9 mouse cellular contexts compared by ENCODE assay signal in genomic region chr7:139086195-139087158, GRCm38 (mm10). TPM values are rescaled to one million over a fixed set of nuclear protein-coding genes. Genes with fewer than 3 reads are reported as not detected.
DNase-seq lines count a peak whose midpoint lies in the region; ATAC-seq lines count a peak whose summit lies in the region.
"Had no signal": no experiment of that assay in that cellular context is flagged by ENCODE, and none has a peak within 500 bp of the region (broad histone marks: within the 10 kb centered on the region; RNA-seq: fewer than 3 reads in every experiment).

No protein-coding gene starts in this region.

- no peaks in the 10 kb centered on the region for H3K27me3 ChIP-seq in hindbrain, embryonic 13.5 days
- peaks cover 42% of the 10 kb centered on the region for H3K27me3 ChIP-seq in midbrain, embryonic 10.5 days (ENCODE audit: low read depth, poor library complexity, severe bottlenecking)

- DNase-seq in cerebellum, postnatal 36 days = peak; percentile 64
- DNase-seq in cerebellum, adult 8-10 months = no peak
- peak; percentile 5 for DNase-seq in urinary bladder, postnatal 25 days (ENCODE audit: low spot score)
- no peak for DNase-seq in urinary bladder, postnatal 36 days (ENCODE audit: low spot score in 2 of 2)
- DNase-seq in midbrain, embryonic 10.5 days (ENCODE audit: low spot score) = peak; percentile 73
- no peak for DNase-seq in spleen, postnatal 14 days (ENCODE audit: low spot score in 2 of 2)
- no peak for DNase-seq in layer of hippocampus, postnatal 25 days (ENCODE audit: extremely low spot score in 1 of 2, low spot score in 1 of 2)

- 2% methylated on average over 53 of the region's 61 CpGs for WGBS in hindbrain, embryonic 13.5 days
- 2% methylated on average over 61 of the region's 61 CpGs for WGBS in midbrain, embryonic 10.5 days

- peak overlapping the region; percentile 99 for H3K9ac ChIP-seq in hindbrain, embryonic 13.5 days

- peaks cover 28% of the 10 kb centered on the region for H3K36me3 ChIP-seq in hindbrain, embryonic 13.5 days
- H3K36me3 ChIP-seq in midbrain, embryonic 10.5 days = peaks cover 38% of the 10 kb centered on the region

- peak overlapping the region; percentile 81 for H3K4me2 ChIP-seq in hindbrain, embryonic 13.5 days

- H3K9me3 ChIP-seq in hindbrain, embryonic 13.5 days = no peaks in the 10 kb centered on the region
- no peaks in the 10 kb centered on the region for H3K9me3 ChIP-seq in midbrain, embryonic 10.5 days (replicated peaks)

- H3K4me1 ChIP-seq in hindbrain, embryonic 13.5 days (replicated peaks) = peaks cover 61% of the 10 kb centered on the region
- H3K4me1 ChIP-seq in midbrain, embryonic 10.5 days = peaks cover 48% of the 10 kb centered on the region

- peak overlapping the region; percentile 92 for H3K27ac ChIP-seq in hindbrain, embryonic 13.5 days
- H3K27ac ChIP-seq in midbrain, embryonic 10.5 days (replicated peaks) = peak overlapping the region; percentile 96

- H3K4me3 ChIP-seq in hindbrain, embryonic 13.5 days = peak overlapping the region; percentile 88
- peak overlapping the region; percentile 94 for H3K4me3 ChIP-seq in midbrain, embryonic 10.5 days
- H3K4me3 ChIP-seq: erythroblast, embryonic 14.5 days had no signal

- peak; percentile 78 for ATAC-seq in hindbrain, embryonic 13.5 days (ENCODE audit: low FRiP score)

RNA-seq across cellular contexts. Expression of gene Dpysl4, which starts 0.7 kb away (rescaled TPM):
- 265 and 280 TPM in 2 replicates for polyA plus RNA-seq in hindbrain, embryonic 13.5 days (2015; fragmentation: Nextera tagmentation; extraction: Ambion mirVana)
- polyA plus RNA-seq in midbrain, embryonic 10.5 days (2016; fragmentation: Nextera tagmentation; extraction: Ambion mirVana) = 107 and 159 TPM in 2 replicates
- 10 to 100 TPM; 63.9 to 72.4 TPM for total RNA-seq in layer of hippocampus, postnatal 25 days (2021)
- polyA plus RNA-seq: erythroblast, embryonic 14.5 days had no signal

Comparison
In these comparisons a context has a peak if more than half of its experiments do, and no peak if none do; other contexts are left out.
1. DNase-seq: peak in cerebellum, postnatal 36 days (2 of 2), urinary bladder, postnatal 25 days (single experiment) and midbrain, embryonic 10.5 days (single experiment); none in cerebellum, adult 8-10 months (single experiment), urinary bladder, postnatal 36 days (0 of 2), spleen, postnatal 14 days (0 of 2) and layer of hippocampus, postnatal 25 days (0 of 2).